Mouse (Mus musculus) midbrain, embryonic 10.5 days (tissue): ENCODE measurements around the gene Xpo4. TPM values are rescaled to one million over a fixed set of nuclear protein-coding genes. Genes with fewer than 3 reads are reported as not detected.

Experiments
- DNase-seq: peaks from one replicate; pipeline ENCODE4 v3.0.0-alpha.2; 2017; ENCODE audit warnings: low spot score
- H3K27ac ChIP-seq: fragments of 300-500 bp; sonication (generic); replicated peaks from 2 replicates; pipeline ENCODE4 v1.5.1; 2016; ENCODE audit warnings: mild to moderate bottlenecking
- H3K27me3 ChIP-seq: fragments of 300-500 bp; sonication (generic); 2 replicates; pipeline ENCODE4 v1.6.1; 2016; ENCODE audit warnings: low read depth, mild to moderate bottlenecking; ENCODE audit not compliant: poor library complexity, severe bottlenecking
- H3K36me3 ChIP-seq: fragments of 300-500 bp; sonication (generic); 2 replicates; pipeline ENCODE4 v1.6.1; 2016; ENCODE audit warnings: mild to moderate bottlenecking, moderate library complexity
- H3K4me1 ChIP-seq: fragments of 300-500 bp; sonication (generic); 2 replicates; pipeline ENCODE4 v1.6.1; 2016
- H3K4me3 ChIP-seq: fragments of 300-500 bp; sonication (generic); 2 replicates; pipeline ENCODE4 v1.5.1; 2016; ENCODE audit warnings: mild to moderate bottlenecking, moderate library complexity
- H3K9me3 ChIP-seq: fragments of 300-500 bp; sonication (generic); replicated peaks from 2 replicates; pipeline ENCODE4 v1.6.1; 2016; ENCODE audit warnings: mild to moderate bottlenecking
- WGBS: fragments of 180-500 bp; shearing (Covaris S2); methylation state at CpG from one replicate; pipeline ENCODE4 v1.1.7; 2016; 5-methylcytosine and 5-hydroxymethylcytosine counted together
- polyA plus RNA-seq: library from polyadenylated mRNA; unstranded; fragments of >200 nt; fragmentation: Nextera tagmentation; extraction: Ambion mirVana; gene quantifications from 2 replicates; pipeline ENCODE4 v1.2.1, GENCODE M21; 2016

The Xpo4 gene
- polyA plus RNA-seq, 1 experiment from 2014 or later = 26.5 TPM

DNA sequence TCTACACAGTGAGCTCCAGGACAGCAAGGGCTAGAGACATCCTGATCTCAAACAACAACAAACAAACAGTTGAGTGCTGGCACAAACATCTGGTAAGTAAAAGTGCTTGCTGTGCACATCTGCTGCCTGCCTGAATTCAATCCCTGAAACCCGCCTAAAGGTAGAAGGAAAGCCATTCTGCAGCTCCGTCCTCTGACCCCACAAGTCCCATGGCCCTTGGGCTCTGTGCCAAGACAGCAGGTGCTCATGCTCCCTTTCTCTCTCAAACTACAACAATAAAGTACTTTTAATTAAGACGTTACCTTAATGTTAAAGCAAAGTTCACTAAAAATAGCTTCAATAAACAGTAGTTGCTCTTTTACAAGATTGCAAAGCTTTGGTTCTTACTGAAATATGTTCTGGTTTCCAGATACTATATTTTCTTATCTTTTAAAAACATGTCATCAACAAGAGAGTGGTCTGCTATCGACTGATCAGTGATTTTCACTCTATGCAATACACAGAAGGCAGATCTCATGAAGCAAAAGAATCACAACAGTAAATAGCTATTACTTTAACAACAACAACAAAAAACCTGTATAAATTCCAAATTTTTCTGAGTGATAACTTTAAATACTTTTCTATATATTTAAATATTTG, 44.5 kb downstream of the Xpo4 start:
- Histone ChIP-seq H3K4me1 (no peaks in the 10 kb centered on the region), H3K27me3 (no peaks in the 10 kb centered on the region), H3K9me3 (no peaks in the 10 kb centered on the region), H3K4me3 (no peak overlapping the region), H3K36me3 (peaks cover 43% of the 10 kb centered on the region), H3K27ac (no peak overlapping the region)
- WGBS = 81% methylated on average over 4 of the region's 4 CpGs
- no peak for DNase-seq

- no peaks in the 10 kb centered on the region for H3K27me3 ChIP-seq
- H3K9me3 ChIP-seq = no peaks in the 10 kb centered on the region
- H3K4me1 ChIP-seq = no peaks in the 10 kb centered on the region
- H3K36me3 ChIP-seq = peaks cover 32% of the 10 kb centered on the region
- H3K4me3 ChIP-seq = no peak overlapping the region
- no peak for DNase-seq
- no peak overlapping the region for H3K27ac ChIP-seq
- WGBS = 50% methylated on average over 2 of the region's 2 CpGs
These were observed 45.7 kb downstream of the Xpo4 start for GRCm38 (mm10) chr14:57619487-57619886.

GRCm38 (mm10) chr14:57617675-57618074, 47.6 kb downstream of the Xpo4 start:
- peaks cover 25% of the 10 kb centered on the region; the same call in 1 of the 2 replicates for H3K36me3 ChIP-seq
- 100% methylated on average over 1 of the region's 1 CpGs for WGBS
- H3K4me1 ChIP-seq = no peaks in the 10 kb centered on the region
- no peak for DNase-seq
- no peaks in the 10 kb centered on the region for H3K27me3 ChIP-seq
- no peaks in the 10 kb centered on the region for H3K9me3 ChIP-seq
- H3K4me3 ChIP-seq = no peak overlapping the region
- H3K27ac ChIP-seq = no peak overlapping the region

GRCm38 (mm10) chr14:57616339-57616965, 48.8 kb downstream of the Xpo4 start:
- no peaks in the 10 kb centered on the region for H3K27me3 ChIP-seq
- H3K4me1 ChIP-seq = no peaks in the 10 kb centered on the region
- peaks cover 15% of the 10 kb centered on the region; the same call in 1 of the 2 replicates for H3K36me3 ChIP-seq
- DNase-seq = no peak
- H3K27ac ChIP-seq = no peak overlapping the region
- 91% methylated on average over 6 of the region's 6 CpGs for WGBS
- no peak overlapping the region for H3K4me3 ChIP-seq
- H3K9me3 ChIP-seq = no peaks in the 10 kb centered on the region

- 93% methylated on average over 6 of the region's 6 CpGs for WGBS
- Histone ChIP-seq H3K36me3 (peaks cover 15% of the 10 kb centered on the region; the same call in 1 of the 2 replicates), H3K27ac (no peak overlapping the region), H3K27me3 (no peaks in the 10 kb centered on the region), H3K4me1 (no peaks in the 10 kb centered on the region), H3K9me3 (no peaks in the 10 kb centered on the region), H3K4me3 (no peak overlapping the region)
- no peak for DNase-seq
These were observed 49.4 kb downstream of the Xpo4 start for GRCm38 (mm10) chr14:57615828-57616227.

DNA sequence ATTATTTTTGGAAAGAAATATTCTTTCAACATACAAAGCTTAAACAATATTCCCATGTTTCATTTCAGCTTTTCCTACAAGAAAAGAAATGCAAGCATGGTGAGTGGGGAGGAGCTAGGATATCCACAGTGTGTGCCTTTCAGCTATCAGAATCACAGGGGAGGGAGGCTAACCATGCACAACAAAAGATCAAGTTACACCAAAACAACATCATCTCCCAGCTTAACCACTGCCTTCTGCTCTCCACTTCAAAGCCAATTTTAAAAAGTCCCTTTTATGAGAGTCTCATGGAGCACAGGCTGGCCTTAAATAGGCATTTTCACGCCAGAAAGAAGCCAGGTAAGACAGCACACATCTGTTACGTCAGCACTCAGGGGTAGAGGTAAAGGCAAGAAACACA, 54.2 kb downstream of the Xpo4 start:
- 57% methylated on average over 2 of the region's 2 CpGs for WGBS
- no peaks in the 10 kb centered on the region for H3K27me3 ChIP-seq
- H3K4me3 ChIP-seq = no peak overlapping the region
- H3K9me3 ChIP-seq = no peaks in the 10 kb centered on the region
- H3K36me3 ChIP-seq = peaks cover 12% of the 10 kb centered on the region; the same call in 1 of the 2 replicates
- H3K27ac ChIP-seq = 0 out of 2 replicates have a peak overlapping the region, but pooled peaks have one; percentile 17
- DNase-seq = no peak
- peaks cover 9% of the 10 kb centered on the region; the same call in 1 of the 2 replicates for H3K4me1 ChIP-seq

DNA sequence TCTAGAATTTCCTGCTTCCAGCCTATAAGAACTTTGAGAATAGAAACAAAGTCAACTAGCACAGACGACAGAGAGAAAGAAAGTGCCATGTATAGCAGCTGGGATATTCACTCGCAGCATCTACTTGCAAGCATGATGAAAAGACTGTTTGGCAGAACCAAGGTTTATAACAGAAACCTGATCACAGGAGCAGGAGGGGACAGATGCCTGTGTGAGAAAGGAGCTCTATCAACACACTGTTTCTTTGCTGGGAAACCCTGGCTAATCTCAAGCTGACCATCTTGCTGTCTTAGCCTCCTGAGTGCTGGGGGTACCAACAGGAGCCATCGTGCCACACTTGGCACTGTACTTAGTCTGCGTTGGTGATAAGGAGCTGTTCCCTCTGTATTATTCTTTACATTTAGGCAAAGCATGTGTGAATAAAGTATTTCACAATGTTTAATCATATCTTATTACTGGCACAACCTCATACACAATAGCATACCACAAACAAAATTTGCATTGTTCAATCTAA, 55.4 kb downstream of the Xpo4 start:
- Histone ChIP-seq H3K9me3 (no peaks in the 10 kb centered on the region), H3K4me1 (peaks cover 9% of the 10 kb centered on the region; the same call in 1 of the 2 replicates), H3K36me3 (peaks cover 15% of the 10 kb centered on the region), H3K27me3 (no peaks in the 10 kb centered on the region), H3K4me3 (no peak overlapping the region), H3K27ac (no peak overlapping the region)
- 90% methylated on average over 4 of the region's 4 CpGs for WGBS
- DNase-seq = no peak

- Histone ChIP-seq H3K27ac (no peak overlapping the region), H3K4me1 (peaks cover 9% of the 10 kb centered on the region; the same call in 1 of the 2 replicates), H3K4me3 (no peak overlapping the region), H3K9me3 (no peaks in the 10 kb centered on the region), H3K36me3 (peaks cover 29% of the 10 kb centered on the region), H3K27me3 (no peaks in the 10 kb centered on the region)
- DNase-seq = no peak
- 61% methylated on average over 1 of the region's 1 CpGs for WGBS
These were observed 57.7 kb downstream of the Xpo4 start for GRCm38 (mm10) chr14:57607500-57607899.

DNA sequence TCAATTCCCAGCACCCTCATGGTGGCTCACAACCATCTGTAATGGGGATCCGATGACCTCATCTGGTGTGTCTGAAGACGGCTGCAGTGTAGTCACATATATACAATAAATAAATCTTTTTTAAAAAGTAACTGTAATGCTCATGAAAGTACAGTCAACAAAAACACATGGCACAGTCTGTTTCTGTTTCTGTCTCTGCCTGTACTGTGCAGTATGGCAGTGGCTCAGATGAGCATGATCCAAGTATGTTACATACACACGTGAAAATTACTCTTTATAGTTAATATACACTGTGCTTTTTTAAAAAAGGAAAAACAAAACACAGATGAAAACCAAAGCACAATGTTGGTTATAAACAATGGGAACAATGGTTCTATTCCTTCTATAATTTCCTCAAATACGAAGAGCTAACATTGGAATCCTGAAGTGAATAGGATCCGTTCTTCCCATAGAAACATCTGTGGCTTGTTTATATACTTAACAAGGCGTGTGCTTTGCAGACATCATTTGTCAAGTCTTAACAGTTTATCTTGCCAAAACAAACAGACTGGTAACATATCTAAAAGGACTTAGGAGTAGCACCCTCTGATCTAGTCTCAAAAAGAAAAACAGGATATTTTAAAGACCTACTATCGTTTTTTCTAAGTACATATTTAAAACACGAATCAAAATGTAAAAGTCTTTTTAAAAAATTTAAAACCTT, 58.4 kb downstream of the Xpo4 start:
- WGBS = 87% methylated on average over 8 of the region's 8 CpGs
- H3K27me3 ChIP-seq = no peaks in the 10 kb centered on the region

GRCm38 (mm10) chr14:57593279-57593678, 72.0 kb downstream of the Xpo4 start:
- 89% methylated on average over 5 of the region's 5 CpGs for WGBS
- Histone ChIP-seq H3K4me1 (no peaks in the 10 kb centered on the region), H3K36me3 (peaks cover 91% of the 10 kb centered on the region), H3K9me3 (no peaks in the 10 kb centered on the region), H3K27me3 (no peaks in the 10 kb centered on the region), H3K4me3 (no peak overlapping the region), H3K27ac (no peak overlapping the region)
- DNase-seq = no peak

More for the DNA sequence above, 58.4 kb downstream of the Xpo4 start:
- Histone ChIP-seq H3K36me3 (peaks cover 35% of the 10 kb centered on the region), H3K27ac (no peak overlapping the region), H3K9me3 (no peaks in the 10 kb centered on the region), H3K4me3 (no peak overlapping the region), H3K4me1 (peaks cover 9% of the 10 kb centered on the region; the same call in 1 of the 2 replicates)
- no peak for DNase-seq

- Histone ChIP-seq H3K27ac (no peak overlapping the region), H3K4me3 (no peak overlapping the region), H3K9me3 (no peaks in the 10 kb centered on the region), H3K27me3 (no peaks in the 10 kb centered on the region), H3K36me3 (peaks cover 94% of the 10 kb centered on the region), H3K4me1 (no peaks in the 10 kb centered on the region)
- no peak for DNase-seq
- WGBS = 95% methylated on average over 3 of the region's 3 CpGs
These were observed 73.4 kb downstream of the Xpo4 start for GRCm38 (mm10) chr14:57591830-57592229.

GRCm38 (mm10) chr14:57576364-57577060, 88.7 kb downstream of the Xpo4 start:
- no peak for DNase-seq
- Histone ChIP-seq H3K4me3 (no peak overlapping the region), H3K4me1 (0 out of 2 replicates have a peak, but pooled peaks cover 3% of the 10 kb centered on the region), H3K36me3 (peaks cover 49% of the 10 kb centered on the region), H3K27me3 (no peaks in the 10 kb centered on the region), H3K9me3 (no peaks in the 10 kb centered on the region), H3K27ac (no peak overlapping the region)
- WGBS = 92% methylated on average over 2 of the region's 2 CpGs
